Mouse (Mus musculus): ENCODE measurements around the gene Popdc3. TPM values are rescaled to one million over a fixed set of nuclear protein-coding genes. Genes with fewer than 3 reads are reported as not detected.
A peak's percentile ranks its signal among the peaks of the same experiment; 100 is the strongest.
"Not testable (repeated sequence)": the region's sequence is repeated elsewhere in the genome, so short reads cannot be mapped to it uniquely, and the experiment has no call there.

Popdc3 gene
- total RNA-seq, 4 experiments from 2014 or later, result 0.78 to 0.98 (median 0.85) TPM

- DNase-seq (ENCODE audit: low spot score in 2 of 2), result no peak
Measured at GRCm38 (mm10) chr10:45303315-45304036, 125.6 kb downstream of the Popdc3 start.

DNA sequence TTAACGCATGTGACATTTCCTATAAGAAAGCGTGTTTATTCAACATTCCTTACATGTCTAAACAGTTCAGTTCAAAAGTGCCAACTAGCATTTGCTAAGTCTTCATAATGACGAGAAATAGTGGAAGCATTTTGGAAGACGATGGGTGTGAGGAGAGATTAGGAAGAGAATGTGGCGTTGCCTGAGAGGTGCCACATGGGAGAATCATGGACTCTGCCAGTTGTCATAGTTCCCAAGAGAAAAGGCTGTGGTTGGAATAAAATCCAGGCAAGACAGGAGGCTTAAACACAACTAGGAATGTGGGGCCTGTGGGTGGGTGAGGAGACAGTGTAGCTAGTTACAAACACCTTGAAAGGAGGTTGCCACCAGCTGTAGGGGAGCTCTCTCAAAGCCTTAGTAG lies 127.3 kb downstream of the Popdc3 start:
- DNase-seq (ENCODE audit: low spot score in 2 of 2), result no peak

GRCm38 (mm10) chr10:45311129-45311528 lies 133.2 kb downstream of the Popdc3 start:
- no peak for DNase-seq (ENCODE audit: low spot score in 2 of 2)

DNA sequence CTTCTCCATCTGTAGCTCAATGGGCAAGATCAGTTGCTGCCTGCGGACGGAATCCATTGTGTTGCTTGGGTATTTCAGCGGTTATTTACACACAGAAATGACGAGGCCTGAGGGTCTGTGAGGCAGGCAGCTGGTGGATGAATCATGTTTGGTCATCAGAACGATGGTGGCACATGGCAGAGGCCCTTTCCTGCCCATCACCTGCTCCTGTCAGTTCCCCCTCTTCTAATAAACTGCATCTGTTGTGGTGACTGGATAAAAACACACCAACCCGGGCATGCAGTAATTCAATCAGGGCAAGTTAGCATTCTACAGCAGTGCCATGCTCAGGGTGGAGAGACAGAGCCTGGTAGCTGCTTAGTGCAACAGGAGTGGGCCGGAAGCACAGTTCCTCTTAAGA lies 133.7 kb downstream of the Popdc3 start:
- DNase-seq (ENCODE audit: low spot score in 2 of 2), result no peak

GRCm38 (mm10) chr10:45314865-45315264 lies 137.0 kb downstream of the Popdc3 start:
- DNase-seq (ENCODE audit: low spot score in 2 of 2), result no peak

DNA sequence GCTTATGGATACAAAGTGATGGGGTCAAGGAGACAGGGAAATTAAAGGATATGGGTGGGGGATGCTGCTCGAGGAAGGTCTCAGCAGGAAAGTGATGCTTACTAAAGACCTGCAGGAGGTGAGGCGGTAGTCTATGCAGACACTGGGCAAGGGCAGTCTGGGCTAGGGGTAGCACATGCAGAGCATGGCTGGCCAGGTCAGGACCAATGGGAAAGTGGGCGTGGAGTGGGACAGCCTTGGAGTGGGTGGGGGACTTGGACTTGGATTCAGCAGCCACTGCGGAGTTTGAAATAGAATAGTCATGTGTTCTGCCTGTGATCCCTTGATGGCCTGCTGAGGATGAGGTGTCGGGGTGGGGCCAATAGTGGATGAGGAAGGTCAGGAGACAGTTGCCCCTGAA lies 141.0 kb downstream of the Popdc3 start:
- no peak for DNase-seq (ENCODE audit: low spot score in 2 of 2)

DNA sequence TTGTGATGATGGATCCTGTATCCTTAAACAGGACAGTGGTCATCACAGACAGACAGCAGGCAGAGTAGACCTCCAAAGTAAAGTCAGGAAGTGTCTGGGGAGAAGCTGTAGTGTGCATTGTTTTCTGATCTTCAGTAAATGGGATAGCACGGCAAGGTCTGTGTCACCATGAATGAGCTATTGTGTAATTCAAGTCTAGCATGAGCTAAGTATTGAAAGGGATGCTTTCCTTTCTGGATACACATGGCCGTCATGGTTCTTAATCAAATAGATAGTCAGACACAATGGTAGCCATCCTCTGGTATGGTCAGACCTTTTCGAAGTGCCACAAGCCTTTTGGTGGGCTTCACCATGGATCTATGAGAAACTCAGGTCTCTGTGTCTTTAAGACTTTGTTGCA lies 142.4 kb downstream of the Popdc3 start:
- DNase-seq (ENCODE audit: low spot score in 2 of 2), result no peak

- no peak for DNase-seq (ENCODE audit: low spot score in 2 of 2)
Measured at GRCm38 (mm10) chr10:45324159-45324558, 146.3 kb downstream of the Popdc3 start.

- DNase-seq (ENCODE audit: low spot score in 2 of 2), result no peak
Measured at GRCm38 (mm10) chr10:45328196-45329000, 150.5 kb downstream of the Popdc3 start.

DNA sequence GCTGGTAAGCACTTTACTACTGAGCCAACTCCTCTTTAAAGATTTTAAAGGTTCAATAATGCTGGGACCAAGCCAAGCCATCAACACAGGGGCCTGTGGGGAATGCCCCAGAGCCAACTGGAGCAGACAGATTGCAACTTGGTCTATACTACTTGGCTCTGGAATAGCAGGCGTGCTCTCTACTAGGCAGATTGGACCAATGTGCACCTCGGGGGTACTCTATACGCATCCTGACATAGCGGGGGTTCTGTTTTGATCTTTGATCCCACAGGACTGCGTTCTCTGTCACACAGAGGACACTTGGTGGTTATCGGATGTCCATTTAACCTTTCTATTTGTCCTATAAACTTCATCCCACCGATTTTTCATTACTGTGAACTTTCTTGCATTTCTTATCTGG lies 157.0 kb downstream of the Popdc3 start:
- DNase-seq (ENCODE audit: low spot score in 2 of 2), result no peak

- DNase-seq (ENCODE audit: low spot score in 2 of 2), result peak in 1 of 2 experiments; percentile 3
Measured at GRCm38 (mm10) chr10:45335434-45336422, 157.8 kb downstream of the Popdc3 start, which contains the start of gene Bves. TSS of gene Bves (plus strand) at chr10:45335772.

- no peak for DNase-seq (ENCODE audit: low spot score in 2 of 2)
Measured at GRCm38 (mm10) chr10:45339106-45339505, 161.2 kb downstream of the Popdc3 start.

DNA sequence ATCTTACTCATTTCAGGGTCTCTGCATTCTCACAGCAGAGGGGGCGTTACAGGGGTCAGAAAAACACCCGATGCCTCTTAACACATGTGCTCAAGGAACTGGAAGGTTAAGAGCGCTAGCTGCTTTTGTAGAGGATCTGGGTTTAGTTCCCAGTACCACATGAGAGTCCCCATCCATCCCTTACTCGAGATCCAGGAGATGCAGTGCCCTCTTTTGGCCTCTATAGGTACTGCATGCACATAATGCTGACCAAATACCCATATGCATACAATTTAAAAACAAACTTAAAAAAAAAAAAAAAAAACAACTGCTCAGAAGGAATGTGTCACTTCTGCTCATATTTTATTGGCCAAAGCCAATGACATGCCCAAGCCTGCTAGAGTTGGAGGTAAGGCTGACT lies 166.5 kb downstream of the Popdc3 start:
- DNase-seq (ENCODE audit: low spot score in 2 of 2), result no peak

DNA sequence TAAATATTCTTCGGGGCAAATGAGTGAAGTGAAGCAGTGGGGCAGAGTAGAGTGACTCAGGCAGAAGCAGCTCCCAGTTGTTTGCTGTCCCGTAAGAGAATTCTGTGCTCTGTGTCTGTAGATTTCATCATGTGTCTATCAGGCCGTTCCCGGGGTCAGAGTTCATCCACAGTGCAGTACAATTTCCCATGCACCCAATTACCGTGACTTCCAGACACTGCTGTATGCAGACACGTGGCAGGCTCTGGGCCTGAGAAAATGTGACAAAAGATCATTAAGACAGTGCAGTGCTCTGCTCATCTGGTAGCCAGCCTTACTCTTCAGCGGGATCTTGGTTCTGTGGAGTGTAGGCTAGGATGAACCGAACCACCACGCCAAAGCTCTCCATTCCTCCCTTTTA lies 167.3 kb downstream of the Popdc3 start:
- DNase-seq (ENCODE audit: low spot score in 2 of 2), result no peak

- not testable (repeated sequence) for DNase-seq (ENCODE audit: low spot score in 2 of 2)
Measured at GRCm38 (mm10) chr10:45348143-45348542, 170.2 kb downstream of the Popdc3 start.

GRCm38 (mm10) chr10:45356091-45356490 lies 178.2 kb downstream of the Popdc3 start:
- no peak for DNase-seq (ENCODE audit: low spot score in 2 of 2)

GRCm38 (mm10) chr10:45363396-45363795 lies 185.5 kb downstream of the Popdc3 start:
- DNase-seq (ENCODE audit: low spot score in 2 of 2), result no peak

DNA sequence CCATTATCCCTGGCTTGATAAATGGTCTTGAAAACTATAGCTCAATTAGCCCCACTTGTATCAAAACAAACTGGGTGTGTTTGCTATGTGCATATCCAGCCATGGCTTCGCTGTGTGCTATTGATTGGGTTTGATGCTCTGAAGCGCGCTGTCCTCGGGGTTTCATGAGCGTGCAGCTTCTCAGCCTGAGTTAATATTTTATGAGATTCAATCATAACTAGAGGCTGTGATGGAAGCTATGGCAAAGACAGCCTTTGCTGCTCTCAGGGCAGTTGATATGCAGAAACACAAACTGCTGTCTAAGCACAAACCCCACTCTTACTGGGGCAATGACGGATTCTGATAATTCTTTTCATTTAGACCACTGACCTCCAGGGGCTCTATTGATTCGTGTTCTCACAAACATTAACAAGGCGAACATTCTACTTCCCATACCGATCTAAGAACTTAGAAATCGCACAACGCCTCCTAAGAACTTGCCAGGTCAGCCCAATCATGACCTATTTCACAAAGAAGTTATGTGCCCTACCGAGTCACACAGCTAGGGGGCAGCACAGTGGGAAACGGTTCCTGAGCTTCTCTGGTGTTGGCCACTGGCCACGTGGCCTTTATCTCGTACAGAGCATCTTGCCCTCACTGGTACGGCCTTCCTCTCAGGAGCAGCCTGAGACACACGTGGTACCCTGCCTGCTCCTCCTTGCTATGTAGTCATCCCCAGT lies 189.2 kb downstream of the Popdc3 start:
- DNase-seq (ENCODE audit: low spot score in 2 of 2), result no peak

All from left cerebral cortex, adult 8-10 months (tissue).